In genomic region chrX:103845266-103845665, GRCm38 (mm10) we compare ENCODE assay signal across 9 mouse cellular contexts. TPM values are rescaled to one million over a fixed set of nuclear protein-coding genes. Genes with fewer than 3 reads are reported as not detected.
DNase-seq lines count a peak whose midpoint lies in the region; ATAC-seq and TF ChIP-seq lines count a peak whose summit lies in the region.
"Had no signal": no experiment of that assay in that cellular context is flagged by ENCODE, and none has a peak within 500 bp of the region (broad histone marks: within the 10 kb centered on the region; RNA-seq: fewer than 3 reads in every experiment).

No protein-coding gene starts in this region.

- H3K36me3 ChIP-seq in kidney, embryonic 15.5 days: no peaks in the 10 kb centered on the region
- no peaks in the 10 kb centered on the region for H3K36me3 ChIP-seq in CH12.LX (replicated peaks in 1 of 2; ENCODE audit: control insufficient read depth in 1 of 2, insufficient read depth in 1 of 2, low read length in 1 of 2)
- no peaks in the 10 kb centered on the region for H3K36me3 ChIP-seq in stomach, postnatal 0 days (ENCODE audit: control insufficient read depth, insufficient read depth, low read length)

- peak; percentile 53 for TF ChIP-seq RAD21 in CH12.LX (IDR thresholded peaks at IDR 0.05; ENCODE audit: low read depth, low read length)

- H3K4me1 ChIP-seq in kidney, embryonic 15.5 days: no peaks in the 10 kb centered on the region
- no peaks in the 10 kb centered on the region for H3K4me1 ChIP-seq in CH12.LX (ENCODE audit: control insufficient read depth in 1 of 2, insufficient read depth in 2 of 2)
- H3K4me1 ChIP-seq in stomach, postnatal 0 days (replicated peaks; ENCODE audit: control insufficient read depth, insufficient read depth): no peaks in the 10 kb centered on the region

- no peak overlapping the region for H3K4me3 ChIP-seq in kidney, embryonic 15.5 days (replicated peaks)
- no peak overlapping the region for H3K4me3 ChIP-seq in CH12.LX (replicated peaks in 1 of 3; ENCODE audit: low read depth in 2 of 3, low read length in 2 of 3, poor library complexity in 1 of 3)
- H3K4me3 ChIP-seq in stomach, postnatal 0 days (ENCODE audit: low read depth, low read length): no peak overlapping the region

- no peak overlapping the region for H3K27ac ChIP-seq in kidney, embryonic 15.5 days
- H3K27ac ChIP-seq in CH12.LX (ENCODE audit: insufficient read depth, low read depth): no peak overlapping the region
- H3K27ac ChIP-seq in stomach, postnatal 0 days (replicated peaks): no peak overlapping the region
- H3K27ac ChIP-seq: macrophage had no signal

- no peaks in the 10 kb centered on the region for H3K79me2 ChIP-seq in CH12.LX (replicated peaks; ENCODE audit: control insufficient read depth, extremely low read depth, insufficient read depth, poor library complexity, severe bottlenecking)

- TF ChIP-seq POLR2A in CH12.LX (IDR thresholded peaks at IDR 0.05; ENCODE audit: low read depth, low read length): no peak

- TF ChIP-seq CTCF in CH12.LX (conservative IDR thresholded peaks at IDR 0.05 in 1 of 2, IDR thresholded peaks at IDR 0.05 in 1 of 2; ENCODE audit: low read depth in 2 of 2, low read length in 2 of 2): peak in 1 of 2 experiments; percentile 63; a peak in 2 of 4 replicates
- TF ChIP-seq CTCF in stomach, postnatal 0 days (IDR thresholded peaks at IDR 0.05; ENCODE audit: low read depth): peak; percentile 71

- no peak overlapping the region for H3K9ac ChIP-seq in kidney, embryonic 15.5 days
- no peak overlapping the region for H3K9ac ChIP-seq in CH12.LX (ENCODE audit: insufficient read depth, low read depth)
- no peak overlapping the region for H3K9ac ChIP-seq in stomach, postnatal 0 days (ENCODE audit: low read length)

- peak; percentile 23 for DNase-seq in adrenal gland, postnatal 10 days
- DNase-seq in adrenal gland, adult 2 months: no peak
- DNase-seq in kidney, adult 11 months: peak; percentile 12
- peak; percentile 24 for DNase-seq in CH12.LX (ENCODE audit: extremely low read depth)
- peak; percentile 60 for DNase-seq in kidney, postnatal 10 days
- no peak for DNase-seq in stomach, postnatal 0 days (ENCODE audit: low spot score)
- DNase-seq in yolk sac, embryonic 10.5 days (ENCODE audit: low spot score): no peak

- peaks cover 53% of the 10 kb centered on the region for H3K27me3 ChIP-seq in kidney, embryonic 15.5 days
- no peaks in the 10 kb centered on the region for H3K27me3 ChIP-seq in CH12.LX (replicated peaks)
- no peaks in the 10 kb centered on the region for H3K27me3 ChIP-seq in stomach, postnatal 0 days (ENCODE audit: control insufficient read depth, insufficient read depth, low read length)

- 48% methylated on average over 2 of the region's 2 CpGs for WGBS in kidney, embryonic 15.5 days
- WGBS in stomach, postnatal 0 days: 41% methylated on average over 2 of the region's 2 CpGs

- H3K4me2 ChIP-seq in kidney, embryonic 15.5 days: no peak overlapping the region
- H3K4me2 ChIP-seq in CH12.LX (ENCODE audit: insufficient read depth, low read depth, poor library complexity, severe bottlenecking): no peak overlapping the region
- no peak overlapping the region for H3K4me2 ChIP-seq in stomach, postnatal 0 days (replicated peaks; ENCODE audit: low read depth)

- in situ Hi-C loops in CH12.LX (cut with MboI; ENCODE audit: low pct_ligation_motif_present, low pct_unique_long_range_greater_than_20kb, low sequenced_read_pairs): no loop called here

- H3K9me3 ChIP-seq in kidney, embryonic 15.5 days (replicated peaks): no peaks in the 10 kb centered on the region
- H3K9me3 ChIP-seq in CH12.LX (replicated peaks; ENCODE audit: low read length): no peaks in the 10 kb centered on the region
- H3K9me3 ChIP-seq in stomach, postnatal 0 days (ENCODE audit: control insufficient read depth, low read length): no peaks in the 10 kb centered on the region

- no peak for TF ChIP-seq EP300 in CH12.LX (IDR thresholded peaks at IDR 0.05; ENCODE audit: low read length)
- TF ChIP-seq EP300 in stomach, postnatal 0 days (optimal IDR thresholded peaks at IDR 0.05): no peak

- dilution Hi-C loops in CH12.LX (cut with MboI; ENCODE audit: extremely low pct_ligation_motif_present, extremely low pct_unique_long_range_greater_than_20kb, low sequenced_read_pairs): no loop called here

- no peak for ATAC-seq in kidney, embryonic 15.5 days (replicated peaks; ENCODE audit: low FRiP score)
- ATAC-seq in stomach, postnatal 0 days (ENCODE audit: low FRiP score, low TSS enrichment): no peak

TF ChIP-seq in CH12.LX, 34 proteins besides CTCF, POLR2A, EP300 and RAD21:
- peak; percentile 50 for TF ChIP-seq ZNF384 (IDR thresholded peaks at IDR 0.05; ENCODE audit: low read depth, low read length)
- peak; percentile 24; the same call in 1 of the 2 replicates for TF ChIP-seq ZC3H11A (IDR thresholded peaks at IDR 0.05; ENCODE audit: low read depth, low read length)
- peak; percentile 80 for TF ChIP-seq SMC3 (IDR thresholded peaks at IDR 0.05; ENCODE audit: low read depth, low read length)
- no peak for TF ChIP-seq MAFK (IDR thresholded peaks at IDR 0.05; ENCODE audit: insufficient replicate concordance, low read length)
- TF ChIP-seq ETS1 (conservative IDR thresholded peaks at IDR 0.05; ENCODE audit: low read depth, low read length): no peak
- no peak for TF ChIP-seq ZMIZ1 (IDR thresholded peaks at IDR 0.05; ENCODE audit: low read depth, low read length)

RNA-seq across cellular contexts. Expression of gene Slc16a2, which starts 23.5 kb away (rescaled TPM):
- 10 to 100 TPM; 41.8 to 56.6 TPM for total RNA-seq in adrenal gland, postnatal 10 days (2021)
- total RNA-seq in adrenal gland, adult 2 months (2021): 10 to 100 TPM; 30.7 to 46.6 TPM
- 45.9 and 51.8 TPM in 2 replicates for polyA plus RNA-seq in adrenal gland, adult 2 months (2012; rRNA removed)
- 10.7 and 13.2 TPM in 2 replicates for polyA plus RNA-seq in kidney, embryonic 15.5 days (2015; fragmentation: Nextera tagmentation; extraction: Ambion mirVana)
- total RNA-seq in CH12.LX (2012; rRNA removed) (0.21 and 0.42 TPM in 2 replicates), CH12.LX (2014; rRNA removed) (0.30 and 0.32 TPM in 2 replicates)
- 1.4 and 2.2 TPM in 2 replicates for polyA plus RNA-seq in CH12.LX (2012; ENCODE audit: insufficient read length, low read depth)
- 5.5 and 6.0 TPM in 2 replicates for polyA plus RNA-seq in stomach, postnatal 0 days (2015; fragmentation: Nextera tagmentation; extraction: Ambion mirVana)
- polyA plus RNA-seq: macrophage had no signal

Comparison
In these comparisons a context has a peak if more than half of its experiments do, and no peak if none do; other contexts are left out.
1. DNase-seq: peak in adrenal gland, postnatal 10 days (single experiment), kidney, adult 11 months (single experiment), CH12.LX (single experiment) and kidney, postnatal 10 days (single experiment); none in adrenal gland, adult 2 months (single experiment), stomach, postnatal 0 days (single experiment) and yolk sac, embryonic 10.5 days (single experiment).